Mouse (Mus musculus): ENCODE measurements around the gene Rab19. TPM values are rescaled to one million over a fixed set of nuclear protein-coding genes. Genes with fewer than 3 reads are reported as not detected.
"Not testable (repeated sequence)": the region's sequence is repeated elsewhere in the genome, so short reads cannot be mapped to it uniquely, and the experiment has no call there.

Rab19 gene
- polyA plus RNA-seq, 1 experiment from 2014 or later: 0.39 TPM

DNA sequence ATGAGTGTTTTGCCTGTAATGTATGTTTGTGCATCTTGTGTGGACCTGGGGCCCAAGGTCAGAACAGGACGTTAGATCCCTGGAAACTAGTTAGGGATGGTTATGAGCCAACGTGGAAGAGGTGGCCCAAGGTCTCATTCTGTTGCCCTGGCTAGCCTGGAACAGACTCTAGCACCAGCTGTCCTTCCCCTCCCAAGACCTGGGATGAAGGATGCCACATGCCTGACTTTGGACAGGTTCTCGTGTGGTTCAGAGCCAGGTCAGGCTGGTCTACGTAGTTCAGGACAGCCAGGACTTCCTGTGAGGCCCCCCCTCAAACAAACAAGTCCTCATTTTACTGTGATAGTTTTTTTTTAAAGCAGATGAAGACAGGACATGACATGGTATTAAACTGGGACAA lies 14.9 kb downstream of the Rab19 start:
- ATAC-seq (ENCODE audit: low FRiP score): no peak

GRCm38 (mm10) chr6:39397046-39397445 lies 16.1 kb downstream of the Rab19 start:
- no peaks in the 10 kb centered on the region for H3K9me3 ChIP-seq (ENCODE audit: control insufficient read depth, low read length)
- WGBS: 95% methylated on average over 6 of the region's 6 CpGs
- peaks cover 2% of the 10 kb centered on the region; the same call in 1 of the 2 replicates for H3K36me3 ChIP-seq (ENCODE audit: control insufficient read depth, insufficient read depth, low read length)
- DNase-seq (ENCODE audit: low spot score) (no peak), ATAC-seq (ENCODE audit: low FRiP score) (no peak)
- no peak overlapping the region for H3K4me3 ChIP-seq (ENCODE audit: low read depth, low read length)
- H3K27ac ChIP-seq (ENCODE audit: low read depth, low read length): no peak overlapping the region
- no peaks in the 10 kb centered on the region for H3K27me3 ChIP-seq (ENCODE audit: control insufficient read depth, insufficient read depth, low read length)
- no peaks in the 10 kb centered on the region for H3K4me1 ChIP-seq (replicated peaks; ENCODE audit: control insufficient read depth, insufficient read depth, low read length)
- no peak overlapping the region for H3K9ac ChIP-seq (ENCODE audit: low read depth, low read length)
- no peak overlapping the region for H3K4me2 ChIP-seq (replicated peaks; ENCODE audit: low read depth, low read length)

More for the DNA sequence above, 14.9 kb downstream of the Rab19 start:
- Histone ChIP-seq H3K4me1 (replicated peaks; ENCODE audit: control insufficient read depth, insufficient read depth, low read length) (no peaks in the 10 kb centered on the region), H3K9me3 (ENCODE audit: control insufficient read depth, low read length) (no peaks in the 10 kb centered on the region), H3K36me3 (ENCODE audit: control insufficient read depth, insufficient read depth, low read length) (peaks cover 2% of the 10 kb centered on the region; the same call in 1 of the 2 replicates), H3K27me3 (ENCODE audit: control insufficient read depth, insufficient read depth, low read length) (no peaks in the 10 kb centered on the region), H3K9ac (ENCODE audit: low read depth, low read length) (no peak overlapping the region), H3K4me2 (replicated peaks; ENCODE audit: low read depth, low read length) (no peak overlapping the region), H3K27ac (ENCODE audit: low read depth, low read length) (no peak overlapping the region), H3K4me3 (ENCODE audit: low read depth, low read length) (no peak overlapping the region)
- 89% methylated on average over 4 of the region's 4 CpGs for WGBS
- DNase-seq (ENCODE audit: low spot score): no peak

DNA sequence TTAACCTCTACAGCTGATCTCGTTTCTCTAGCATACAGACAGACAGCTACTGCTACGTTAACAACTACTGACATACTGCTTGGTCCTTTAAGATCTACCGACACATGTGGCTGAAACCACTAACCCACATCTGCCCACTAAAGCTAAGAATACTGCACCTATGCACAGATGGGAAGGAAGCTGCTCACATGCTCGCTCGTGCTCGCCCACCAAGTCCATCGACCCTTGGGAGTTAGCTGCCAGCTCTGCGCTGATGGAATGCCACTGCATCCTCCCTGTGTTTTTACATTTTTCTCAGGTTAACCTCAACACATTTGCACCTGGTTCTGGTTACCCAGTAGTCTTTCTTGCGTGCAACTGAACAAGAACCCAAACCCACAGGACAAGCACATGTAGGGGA lies 17.4 kb downstream of the Rab19 start:
- Histone ChIP-seq H3K27ac (ENCODE audit: low read depth, low read length) (no peak overlapping the region), H3K27me3 (ENCODE audit: control insufficient read depth, insufficient read depth, low read length) (no peaks in the 10 kb centered on the region), H3K9me3 (ENCODE audit: control insufficient read depth, low read length) (no peaks in the 10 kb centered on the region), H3K4me3 (ENCODE audit: low read depth, low read length) (no peak overlapping the region), H3K9ac (ENCODE audit: low read depth, low read length) (no peak overlapping the region), H3K4me2 (replicated peaks; ENCODE audit: low read depth, low read length) (no peak overlapping the region), H3K36me3 (ENCODE audit: control insufficient read depth, insufficient read depth, low read length) (peaks cover 2% of the 10 kb centered on the region; the same call in 1 of the 2 replicates), H3K4me1 (replicated peaks; ENCODE audit: control insufficient read depth, insufficient read depth, low read length) (no peaks in the 10 kb centered on the region)
- ATAC-seq (ENCODE audit: low FRiP score): no peak
- DNase-seq (ENCODE audit: low spot score): no peak
- 95% methylated on average over 9 of the region's 9 CpGs for WGBS

GRCm38 (mm10) chr6:39400343-39400742 lies 19.4 kb downstream of the Rab19 start:
- peaks cover 6% of the 10 kb centered on the region for H3K36me3 ChIP-seq (ENCODE audit: control insufficient read depth, insufficient read depth, low read length)
- H3K4me2 ChIP-seq (replicated peaks; ENCODE audit: low read depth, low read length): no peak overlapping the region
- no peaks in the 10 kb centered on the region for H3K27me3 ChIP-seq (ENCODE audit: control insufficient read depth, insufficient read depth, low read length)
- H3K9me3 ChIP-seq (ENCODE audit: control insufficient read depth, low read length): no peaks in the 10 kb centered on the region
- WGBS: 70% methylated on average over 7 of the region's 7 CpGs
- H3K4me3 ChIP-seq (ENCODE audit: low read depth, low read length): no peak overlapping the region
- H3K4me1 ChIP-seq (replicated peaks; ENCODE audit: control insufficient read depth, insufficient read depth, low read length): no peaks in the 10 kb centered on the region
- H3K9ac ChIP-seq (ENCODE audit: low read depth, low read length): no peak overlapping the region
- ATAC-seq (ENCODE audit: low FRiP score) (no peak), DNase-seq (ENCODE audit: low spot score) (peak; percentile 78)
- H3K27ac ChIP-seq (ENCODE audit: low read depth, low read length): no peak overlapping the region

DNA sequence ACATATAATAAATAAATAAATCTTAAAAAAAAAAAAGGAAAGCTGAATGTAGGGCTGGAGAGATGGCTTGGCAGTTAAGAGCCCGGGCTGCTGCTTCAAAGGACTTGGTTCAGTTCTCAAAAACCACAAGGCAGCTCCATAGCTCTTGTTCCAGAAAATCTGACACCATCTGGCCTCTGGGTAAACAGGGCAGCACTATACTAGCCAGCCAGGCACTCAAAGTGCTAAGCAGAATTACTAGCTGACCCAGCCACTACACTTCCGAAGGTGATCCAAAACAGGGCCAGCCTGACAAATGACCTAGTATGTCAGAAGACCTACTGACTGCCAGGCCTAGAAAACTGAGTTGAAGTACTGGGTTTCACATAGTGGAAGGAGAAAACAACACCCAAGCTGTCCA lies 22.2 kb downstream of the Rab19 start:
- H3K4me3 ChIP-seq (ENCODE audit: low read depth, low read length): no peak overlapping the region
- no peaks in the 10 kb centered on the region for H3K9me3 ChIP-seq (ENCODE audit: control insufficient read depth, low read length)
- DNase-seq (ENCODE audit: low spot score) (no peak), ATAC-seq (ENCODE audit: low FRiP score) (no peak)
- H3K9ac ChIP-seq (ENCODE audit: low read depth, low read length): no peak overlapping the region
- no peak overlapping the region for H3K27ac ChIP-seq (ENCODE audit: low read depth, low read length)
- H3K36me3 ChIP-seq (ENCODE audit: control insufficient read depth, insufficient read depth, low read length): peaks cover 6% of the 10 kb centered on the region
- no peaks in the 10 kb centered on the region for H3K27me3 ChIP-seq (ENCODE audit: control insufficient read depth, insufficient read depth, low read length)
- H3K4me2 ChIP-seq (replicated peaks; ENCODE audit: low read depth, low read length): no peak overlapping the region
- 85% methylated on average over 2 of the region's 2 CpGs for WGBS
- no peaks in the 10 kb centered on the region for H3K4me1 ChIP-seq (replicated peaks; ENCODE audit: control insufficient read depth, insufficient read depth, low read length)

- H3K4me1 ChIP-seq (replicated peaks; ENCODE audit: control insufficient read depth, insufficient read depth, low read length): no peaks in the 10 kb centered on the region
- H3K4me3 ChIP-seq (ENCODE audit: low read depth, low read length): no peak overlapping the region
- 98% methylated on average over 5 of the region's 5 CpGs for WGBS
- DNase-seq (ENCODE audit: low spot score): no peak
- no peak overlapping the region for H3K9ac ChIP-seq (ENCODE audit: low read depth, low read length)
- H3K9me3 ChIP-seq (ENCODE audit: control insufficient read depth, low read length): no peaks in the 10 kb centered on the region
- peaks cover 3% of the 10 kb centered on the region; the same call in 1 of the 2 replicates for H3K36me3 ChIP-seq (ENCODE audit: control insufficient read depth, insufficient read depth, low read length)
- H3K27me3 ChIP-seq (ENCODE audit: control insufficient read depth, insufficient read depth, low read length): no peaks in the 10 kb centered on the region
- no peak overlapping the region for H3K27ac ChIP-seq (ENCODE audit: low read depth, low read length)
- H3K4me2 ChIP-seq (replicated peaks; ENCODE audit: low read depth, low read length): no peak overlapping the region
- no peak for ATAC-seq (ENCODE audit: low FRiP score)
Measured at GRCm38 (mm10) chr6:39406480-39406879, 25.5 kb downstream of the Rab19 start.

DNA sequence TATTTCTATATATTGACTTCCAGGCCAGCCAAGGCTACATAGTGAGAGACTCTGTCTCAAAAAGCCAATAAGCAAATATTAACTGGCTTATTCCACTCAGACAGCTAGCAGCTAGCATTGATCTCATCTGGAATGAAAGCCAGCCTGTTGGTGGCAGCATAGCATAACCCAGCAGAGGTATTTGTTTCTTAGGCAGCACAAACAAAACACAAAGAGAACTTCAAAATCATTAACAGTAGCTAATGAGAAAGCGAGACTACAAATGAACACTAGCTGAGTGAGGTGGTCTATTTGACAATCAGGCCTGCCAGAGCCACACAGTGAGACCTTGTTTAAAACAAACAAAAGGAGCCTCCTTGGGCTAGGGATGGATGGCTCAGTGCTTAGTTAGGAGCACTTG lies 33.1 kb downstream of the Rab19 start:
- 87% methylated on average over 1 of the region's 1 CpGs for WGBS
- Histone ChIP-seq H3K9me3 (ENCODE audit: control insufficient read depth, low read length) (no peaks in the 10 kb centered on the region), H3K4me1 (replicated peaks; ENCODE audit: control insufficient read depth, insufficient read depth, low read length) (0 out of 2 replicates have a peak, but pooled peaks cover 2% of the 10 kb centered on the region), H3K27ac (ENCODE audit: low read depth, low read length) (no peak overlapping the region), H3K4me3 (ENCODE audit: low read depth, low read length) (no peak overlapping the region), H3K9ac (ENCODE audit: low read depth, low read length) (no peak overlapping the region), H3K36me3 (ENCODE audit: control insufficient read depth, insufficient read depth, low read length) (no peaks in the 10 kb centered on the region), H3K4me2 (replicated peaks; ENCODE audit: low read depth, low read length) (no peak overlapping the region), H3K27me3 (ENCODE audit: control insufficient read depth, insufficient read depth, low read length) (no peaks in the 10 kb centered on the region)
- DNase-seq (ENCODE audit: low spot score): no peak
- no peak for ATAC-seq (ENCODE audit: low FRiP score)

GRCm38 (mm10) chr6:39415762-39416161 lies 34.8 kb downstream of the Rab19 start:
- peak; percentile 76 for DNase-seq (ENCODE audit: low spot score)
- WGBS: 38% methylated on average over 3 of the region's 5 CpGs
- no peak overlapping the region for H3K4me2 ChIP-seq (replicated peaks; ENCODE audit: low read depth, low read length)
- no peak for ATAC-seq (ENCODE audit: low FRiP score)
- H3K27me3 ChIP-seq (ENCODE audit: control insufficient read depth, insufficient read depth, low read length): no peaks in the 10 kb centered on the region
- 0 out of 2 replicates have a peak, but pooled peaks cover 2% of the 10 kb centered on the region for H3K4me1 ChIP-seq (replicated peaks; ENCODE audit: control insufficient read depth, insufficient read depth, low read length)
- H3K36me3 ChIP-seq (ENCODE audit: control insufficient read depth, insufficient read depth, low read length): no peaks in the 10 kb centered on the region
- no peaks in the 10 kb centered on the region for H3K9me3 ChIP-seq (ENCODE audit: control insufficient read depth, low read length)
- no peak overlapping the region for H3K27ac ChIP-seq (ENCODE audit: low read depth, low read length)
- H3K4me3 ChIP-seq (ENCODE audit: low read depth, low read length): no peak overlapping the region
- H3K9ac ChIP-seq (ENCODE audit: low read depth, low read length): no peak overlapping the region

DNA sequence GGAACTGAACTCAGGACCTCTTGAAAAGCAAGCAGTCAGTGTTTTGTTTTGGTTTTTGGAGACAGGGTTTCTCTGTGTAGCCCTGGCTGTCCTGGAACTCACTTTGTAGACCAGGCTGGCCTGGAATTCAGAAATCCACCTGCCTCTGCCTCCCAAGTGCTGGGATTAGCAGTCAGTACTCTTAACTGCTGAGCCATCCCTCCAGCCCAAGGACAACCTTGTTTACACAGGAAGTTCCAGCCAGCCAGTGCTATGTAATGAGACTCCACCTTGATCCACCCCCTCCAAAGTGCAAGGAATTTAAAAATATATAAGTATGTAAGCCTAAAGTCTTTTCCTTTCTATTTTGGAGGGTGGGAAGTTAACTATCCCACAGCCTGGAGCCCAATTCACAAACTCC lies 35.7 kb downstream of the Rab19 start:
- not testable (repeated sequence) for H3K4me2 ChIP-seq (replicated peaks; ENCODE audit: low read depth, low read length); H3K36me3 ChIP-seq (ENCODE audit: control insufficient read depth, insufficient read depth, low read length); H3K4me1 ChIP-seq (replicated peaks; ENCODE audit: control insufficient read depth, insufficient read depth, low read length); ATAC-seq (ENCODE audit: low FRiP score); H3K9me3 ChIP-seq (ENCODE audit: control insufficient read depth, low read length); H3K4me3 ChIP-seq (ENCODE audit: low read depth, low read length); H3K9ac ChIP-seq (ENCODE audit: low read depth, low read length); H3K27me3 ChIP-seq (ENCODE audit: control insufficient read depth, insufficient read depth, low read length); DNase-seq (ENCODE audit: low spot score); H3K27ac ChIP-seq (ENCODE audit: low read depth, low read length)
